Mouse (Mus musculus): Measurements from ENCODE around the gene Endou. TPM values are rescaled to one million over a fixed set of nuclear protein-coding genes. Genes with fewer than 3 reads are reported as not detected.
A peak's percentile ranks its signal among the peaks of the same experiment; 100 is the strongest.

The Endou gene
- polyA plus RNA-seq, 1 experiment from 2014 or later: 0.33 TPM

DNA sequence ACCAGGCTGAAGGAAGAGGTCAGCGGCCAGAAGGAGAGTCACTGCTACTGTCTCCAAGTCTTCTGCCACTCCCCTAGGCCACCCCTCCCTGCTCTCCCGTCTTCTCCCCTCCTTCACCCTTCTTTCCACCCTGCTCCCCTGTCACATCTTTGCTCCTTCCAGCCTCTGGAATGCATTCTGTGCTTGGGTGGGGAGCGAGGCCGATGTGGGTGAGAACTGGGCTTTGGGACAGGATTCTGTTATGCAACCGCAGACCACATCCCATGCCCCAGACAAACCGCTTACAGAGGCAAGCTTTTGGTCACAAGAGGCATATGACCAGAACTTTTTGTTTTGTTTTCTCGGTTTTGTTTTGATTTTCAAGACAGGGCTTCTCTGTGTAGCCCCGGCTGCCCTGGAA, 4.1 kb downstream of the Endou start:
- Histone ChIP-seq H3K27ac (no peak overlapping the region), H3K9me3 (no peaks in the 10 kb centered on the region), H3K27me3 (no peaks in the 10 kb centered on the region), H3K9ac (no peak overlapping the region), H3K36me3 (no peaks in the 10 kb centered on the region), H3K4me1 (no peaks in the 10 kb centered on the region), H3K4me3 (no peak overlapping the region), H3K4me2 (replicated peaks) (no peak overlapping the region)
- WGBS: 67% methylated on average over 8 of the region's 8 CpGs
- ATAC-seq (ENCODE audit: insufficient number of reproducible peaks, insufficient read depth, low FRiP score, low TSS enrichment): no peak

DNA sequence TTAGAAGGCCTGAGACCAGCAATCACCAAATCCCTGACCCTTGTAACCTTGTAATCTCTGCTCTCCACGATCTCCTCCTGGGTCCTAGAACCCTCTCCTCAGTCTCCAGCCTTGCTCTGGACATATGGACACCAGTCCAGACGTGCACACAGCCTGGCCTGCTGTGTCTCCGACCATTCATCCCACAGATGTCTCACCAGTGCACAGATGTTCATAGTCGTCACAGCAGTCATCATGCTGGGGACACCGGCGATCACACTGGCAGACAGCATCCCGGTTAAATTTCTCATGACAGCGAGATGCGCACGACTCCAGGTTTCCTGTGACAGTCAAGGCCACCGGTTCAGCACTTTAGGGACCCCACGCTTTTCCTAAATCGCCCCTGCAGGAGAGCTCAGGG, 4.8 kb downstream of the Endou start:
- H3K4me2 ChIP-seq (replicated peaks): no peak overlapping the region
- WGBS: 70% methylated on average over 13 of the region's 13 CpGs
- no peaks in the 10 kb centered on the region for H3K36me3 ChIP-seq
- no peak overlapping the region for H3K4me3 ChIP-seq
- no peak overlapping the region for H3K9ac ChIP-seq
- no peak for ATAC-seq (ENCODE audit: insufficient number of reproducible peaks, insufficient read depth, low FRiP score, low TSS enrichment)
- peaks cover 2% of the 10 kb centered on the region; the same call in 1 of the 2 replicates for H3K4me1 ChIP-seq
- H3K27ac ChIP-seq: no peak overlapping the region
- H3K27me3 ChIP-seq: no peaks in the 10 kb centered on the region
- H3K9me3 ChIP-seq: no peaks in the 10 kb centered on the region

DNA sequence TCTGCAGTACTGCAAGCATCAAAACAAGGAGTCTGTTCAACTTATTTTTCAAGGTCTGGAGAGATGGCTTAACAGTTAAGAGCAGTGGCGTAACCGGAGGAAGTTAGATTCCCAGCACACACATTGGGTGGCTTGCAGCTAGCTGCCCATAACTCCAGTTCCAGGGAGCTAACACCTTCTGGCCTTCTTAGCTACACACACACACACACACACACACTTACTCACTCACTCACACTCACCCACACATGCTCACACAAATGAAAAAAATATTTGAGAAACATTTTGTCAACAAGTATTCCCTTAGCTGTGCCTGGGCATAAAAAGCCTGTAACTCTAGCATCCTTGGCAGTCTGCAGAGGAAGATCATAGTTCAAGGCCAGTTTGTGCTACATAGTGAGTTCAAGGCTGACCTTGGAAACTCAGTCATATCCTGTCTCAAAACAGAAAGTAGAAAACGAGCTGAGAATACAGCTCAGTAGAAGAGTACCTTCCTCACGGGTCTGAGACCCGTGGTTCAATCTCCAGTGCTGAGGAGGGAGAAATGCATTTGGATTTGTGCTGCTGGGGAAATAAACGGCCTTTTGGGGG, 5.8 kb downstream of the Endou start:
- no peak for ATAC-seq (ENCODE audit: insufficient number of reproducible peaks, insufficient read depth, low FRiP score, low TSS enrichment)
- H3K36me3 ChIP-seq: no peaks in the 10 kb centered on the region
- no peak overlapping the region for H3K4me3 ChIP-seq
- WGBS: 77% methylated on average over 6 of the region's 6 CpGs
- H3K4me1 ChIP-seq: peaks cover 5% of the 10 kb centered on the region
- H3K27me3 ChIP-seq: no peaks in the 10 kb centered on the region
- H3K9me3 ChIP-seq: no peaks in the 10 kb centered on the region
- H3K4me2 ChIP-seq (replicated peaks): no peak overlapping the region
- no peak overlapping the region for H3K27ac ChIP-seq
- H3K9ac ChIP-seq: no peak overlapping the region

DNA sequence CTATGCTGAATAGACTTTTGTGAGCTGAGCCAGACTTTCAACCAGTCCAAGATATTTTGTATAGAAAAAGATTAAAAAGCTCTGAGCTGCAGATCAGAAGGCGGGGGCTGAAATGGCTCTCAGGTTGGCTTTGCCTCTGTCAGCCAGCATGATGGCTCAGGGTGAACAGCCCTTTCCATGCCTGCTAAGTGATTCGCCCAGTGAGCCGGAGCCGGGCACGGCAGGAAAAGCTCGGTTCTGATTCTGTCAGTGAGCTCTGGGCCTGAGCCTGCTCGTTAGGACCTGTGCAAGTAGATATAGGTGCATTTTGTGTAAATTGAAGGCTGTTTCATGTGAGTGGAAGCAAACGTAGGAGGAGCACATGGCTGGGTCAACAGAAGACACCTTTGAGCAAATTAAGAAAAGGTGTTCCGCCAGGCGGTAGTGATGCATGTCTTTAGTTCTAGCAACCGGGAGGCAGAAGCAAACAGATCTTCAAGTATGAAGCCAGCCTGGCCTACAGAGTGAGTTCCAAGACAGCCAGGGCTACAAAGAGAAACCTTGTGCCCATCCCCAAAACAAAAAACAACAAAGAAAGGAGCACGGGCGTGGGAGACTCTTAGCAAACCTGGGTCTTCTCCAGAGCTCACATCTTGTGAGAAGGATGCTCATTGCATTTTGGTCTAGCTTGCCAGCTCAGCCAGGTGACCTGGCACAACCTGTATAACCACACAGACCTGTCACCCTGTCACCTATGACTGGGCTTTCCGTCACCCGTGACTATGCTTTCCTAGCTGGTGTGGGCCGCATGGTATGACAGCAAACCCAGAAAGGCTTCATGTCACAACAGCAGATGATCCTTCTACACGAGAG, 6.6 kb downstream of the Endou start:
- ATAC-seq (ENCODE audit: insufficient number of reproducible peaks, insufficient read depth, low FRiP score, low TSS enrichment): no peak
- Histone ChIP-seq H3K4me1 (peaks cover 5% of the 10 kb centered on the region), H3K4me3 (no peak overlapping the region), H3K9ac (no peak overlapping the region), H3K27me3 (no peaks in the 10 kb centered on the region), H3K9me3 (no peaks in the 10 kb centered on the region), H3K36me3 (no peaks in the 10 kb centered on the region), H3K27ac (no peak overlapping the region), H3K4me2 (replicated peaks) (no peak overlapping the region)
- 84% methylated on average over 17 of the region's 17 CpGs for WGBS

- Histone ChIP-seq H3K27me3 (no peaks in the 10 kb centered on the region), H3K4me1 (peaks cover 5% of the 10 kb centered on the region), H3K36me3 (no peaks in the 10 kb centered on the region), H3K9me3 (no peaks in the 10 kb centered on the region), H3K27ac (no peak overlapping the region), H3K9ac (no peak overlapping the region), H3K4me2 (replicated peaks) (no peak overlapping the region), H3K4me3 (no peak overlapping the region)
- 89% methylated on average over 6 of the region's 6 CpGs for WGBS
- no peak for ATAC-seq (ENCODE audit: insufficient number of reproducible peaks, insufficient read depth, low FRiP score, low TSS enrichment)
These were observed 7.4 kb downstream of the Endou start for GRCm38 (mm10) chr15:97723536-97724345.

DNA sequence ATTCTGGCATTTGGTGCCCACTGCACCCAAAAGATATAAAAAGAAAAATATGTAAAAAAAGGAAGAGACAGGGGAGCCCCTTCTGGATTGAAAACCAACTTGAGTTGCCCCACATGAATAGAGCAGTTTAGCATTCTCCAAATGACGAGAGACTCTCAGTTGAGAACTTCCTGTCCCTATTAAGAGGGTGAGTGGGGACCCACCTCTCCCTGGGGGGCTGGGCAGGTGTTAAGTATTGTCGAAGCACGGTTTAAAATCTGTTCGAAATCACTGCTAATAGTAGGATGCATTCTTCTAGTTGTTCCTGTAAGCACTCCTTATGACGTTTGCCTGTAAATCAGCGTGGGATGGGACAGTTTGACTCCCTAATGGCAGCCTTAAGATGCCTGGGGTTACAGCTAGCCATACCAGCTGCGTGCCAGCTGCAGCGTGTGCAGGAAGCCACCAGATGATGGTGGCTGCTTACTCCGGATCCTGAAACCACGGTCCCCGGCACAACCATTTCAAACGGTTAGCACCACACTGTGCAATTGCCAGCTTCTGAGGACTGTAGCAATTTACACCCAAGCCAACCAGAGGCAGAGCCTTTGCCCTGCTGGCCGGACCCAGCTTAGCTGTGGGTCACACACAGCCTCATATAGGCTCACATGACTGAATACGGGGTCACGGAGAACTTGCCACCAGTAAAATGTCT, 10.0 kb downstream of the Endou start:
- H3K27ac ChIP-seq: no peak overlapping the region

DNA sequence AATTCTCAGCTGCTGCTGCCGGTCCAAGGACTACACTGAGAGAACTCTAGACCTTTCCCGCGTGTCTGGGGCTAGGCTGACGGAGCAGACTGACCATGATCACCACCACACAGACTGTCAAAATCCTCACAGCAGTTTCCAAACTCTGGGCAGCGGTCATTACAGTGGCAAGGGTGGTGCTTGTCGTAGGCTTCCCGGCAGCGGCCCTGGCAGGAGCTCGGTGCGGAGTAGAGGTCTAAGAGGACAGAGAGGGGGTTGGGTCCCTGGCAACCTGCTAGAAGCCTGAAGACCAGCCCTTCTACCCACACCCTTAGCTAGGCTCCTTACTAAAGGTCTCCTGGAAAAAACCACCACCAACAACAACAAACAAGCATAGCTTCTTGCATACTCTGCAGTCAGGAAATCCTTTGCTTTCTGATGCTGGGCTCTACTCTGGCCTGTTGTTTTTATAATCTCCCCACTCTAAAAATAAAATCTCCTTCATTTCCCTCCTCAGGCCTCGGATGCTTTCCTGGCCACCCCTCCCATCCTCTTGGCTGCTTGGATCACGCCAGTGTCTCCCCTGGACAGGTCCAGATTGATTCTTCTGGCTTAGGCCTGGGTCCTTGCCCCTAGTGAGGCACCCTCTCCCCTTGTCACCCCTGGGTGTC, 11.0 kb downstream of the Endou start:
- H3K27ac ChIP-seq: peak overlapping the region; percentile 23; the same call in 1 of the 2 replicates

More for the DNA sequence above, 10.0 kb downstream of the Endou start:
- Histone ChIP-seq H3K36me3 (no peaks in the 10 kb centered on the region), H3K9me3 (no peaks in the 10 kb centered on the region), H3K9ac (no peak overlapping the region), H3K27me3 (no peaks in the 10 kb centered on the region), H3K4me3 (no peak overlapping the region), H3K4me1 (peaks cover 9% of the 10 kb centered on the region), H3K4me2 (replicated peaks) (no peak overlapping the region)
- ATAC-seq (ENCODE audit: insufficient number of reproducible peaks, insufficient read depth, low FRiP score, low TSS enrichment): no peak
- WGBS: 59% methylated on average over 15 of the region's 15 CpGs

DNA sequence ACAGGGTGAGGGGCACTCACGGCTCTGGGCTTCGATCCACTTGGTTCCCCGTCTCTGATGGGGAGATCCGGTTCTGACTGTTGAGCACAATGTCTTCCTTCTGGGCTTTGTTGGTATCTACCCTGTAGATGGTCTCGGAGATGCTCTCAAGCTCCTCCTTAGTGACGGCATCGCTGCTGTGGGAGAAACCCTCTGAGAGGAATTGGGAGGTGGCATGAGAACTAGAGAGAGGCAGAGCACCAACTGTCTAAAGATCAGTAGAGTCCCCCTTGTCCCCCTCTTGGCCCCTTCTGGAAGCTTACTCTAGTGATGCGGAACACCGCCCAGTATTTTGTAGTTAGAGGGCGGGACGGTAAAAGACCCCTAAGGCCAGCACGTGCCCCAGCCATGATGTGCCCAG, 11.6 kb downstream of the Endou start:
- no peak for ATAC-seq (ENCODE audit: insufficient number of reproducible peaks, insufficient read depth, low FRiP score, low TSS enrichment)
- Histone ChIP-seq H3K4me1 (peaks cover 9% of the 10 kb centered on the region), H3K4me3 (no peak overlapping the region), H3K9me3 (no peaks in the 10 kb centered on the region), H3K36me3 (no peaks in the 10 kb centered on the region), H3K27me3 (no peaks in the 10 kb centered on the region), H3K9ac (no peak overlapping the region), H3K27ac (no peak overlapping the region), H3K4me2 (replicated peaks) (no peak overlapping the region)
- WGBS: 89% methylated on average over 12 of the region's 12 CpGs

More for the DNA sequence above, 11.0 kb downstream of the Endou start:
- H3K9me3 ChIP-seq: no peaks in the 10 kb centered on the region
- ATAC-seq (ENCODE audit: insufficient number of reproducible peaks, insufficient read depth, low FRiP score, low TSS enrichment): no peak
- WGBS: 79% methylated on average over 12 of the region's 12 CpGs
- no peaks in the 10 kb centered on the region for H3K36me3 ChIP-seq
- no peak overlapping the region for H3K4me2 ChIP-seq (replicated peaks)
- peaks cover 9% of the 10 kb centered on the region for H3K4me1 ChIP-seq
- H3K27me3 ChIP-seq: no peaks in the 10 kb centered on the region
- no peak overlapping the region for H3K4me3 ChIP-seq
- H3K9ac ChIP-seq: no peak overlapping the region

DNA sequence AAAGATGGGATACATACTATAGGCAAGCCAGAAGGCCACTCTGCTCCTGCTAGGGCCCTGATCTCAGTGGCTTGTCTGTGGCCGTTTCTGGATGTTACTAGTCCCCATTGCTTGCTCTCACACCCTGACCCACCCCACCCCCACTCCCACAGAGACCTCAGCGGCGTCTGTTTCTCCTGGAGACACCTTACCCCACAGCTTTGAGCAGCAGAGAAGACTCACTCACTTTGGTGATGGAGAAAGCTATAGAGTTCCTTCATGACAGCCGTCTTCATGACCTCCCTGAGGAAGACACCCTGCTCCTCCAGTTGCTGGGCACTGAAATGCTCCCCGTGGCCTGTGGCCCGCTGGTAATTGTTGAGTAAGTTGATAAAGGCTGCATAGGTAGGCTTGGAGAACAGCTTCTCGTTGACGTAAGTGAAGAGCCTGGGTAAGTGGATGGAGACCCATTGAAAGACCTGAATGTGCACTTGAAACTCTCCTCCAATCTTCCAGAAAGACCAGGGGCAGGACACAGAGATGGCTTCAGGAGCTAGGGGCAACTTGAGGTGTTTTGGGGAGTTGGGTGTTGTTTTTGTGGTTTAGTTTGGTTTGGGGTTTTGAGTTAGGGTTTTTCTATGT, 12.5 kb downstream of the Endou start:
- H3K9ac ChIP-seq: no peak overlapping the region; the same call in 1 of the 2 replicates
- no peak overlapping the region for H3K4me3 ChIP-seq
- no peak overlapping the region for H3K4me2 ChIP-seq (replicated peaks)
- 85% methylated on average over 8 of the region's 8 CpGs for WGBS
- H3K4me1 ChIP-seq: peaks cover 9% of the 10 kb centered on the region
- no peak overlapping the region for H3K27ac ChIP-seq
- no peaks in the 10 kb centered on the region for H3K9me3 ChIP-seq
- H3K27me3 ChIP-seq: no peaks in the 10 kb centered on the region
- no peak for ATAC-seq (ENCODE audit: insufficient number of reproducible peaks, insufficient read depth, low FRiP score, low TSS enrichment)
- H3K36me3 ChIP-seq: no peaks in the 10 kb centered on the region

DNA sequence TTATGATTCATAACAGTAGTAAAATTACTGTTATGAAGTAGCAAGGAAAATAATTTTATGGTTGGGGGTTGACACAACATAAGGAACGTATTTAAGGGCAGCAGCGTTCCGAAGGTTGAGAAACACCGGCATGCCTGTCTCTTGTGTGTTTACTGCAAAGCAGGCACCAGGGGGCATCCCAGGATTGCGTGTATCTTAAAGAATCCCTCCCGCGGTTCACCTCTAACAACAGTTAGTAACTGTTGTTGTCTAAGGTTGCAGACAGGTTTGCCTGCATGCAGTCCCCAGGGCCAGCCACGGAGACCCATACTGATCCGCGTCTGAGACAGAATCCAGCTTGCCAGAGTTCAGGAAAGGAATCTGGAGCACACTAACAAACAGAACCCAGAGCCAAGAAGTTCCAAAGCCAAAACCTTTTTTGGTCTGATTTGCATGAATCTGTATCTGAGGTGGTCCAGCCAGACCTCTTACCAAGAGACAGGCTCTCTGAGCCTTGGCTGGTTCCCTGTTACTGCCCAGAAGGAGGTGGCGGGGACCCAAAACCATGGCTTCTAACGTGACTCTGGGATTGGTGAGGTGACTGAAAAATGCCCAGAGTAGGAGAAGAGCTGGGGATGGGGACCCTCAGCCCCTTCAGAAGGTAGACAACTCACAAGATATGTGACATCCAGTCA, 13.1 kb downstream of the Endou start:
- no peak overlapping the region for H3K4me2 ChIP-seq (replicated peaks)
- 22% methylated on average over 12 of the region's 12 CpGs for WGBS
- H3K27ac ChIP-seq: no peak overlapping the region
- H3K4me3 ChIP-seq: no peak overlapping the region
- ATAC-seq (ENCODE audit: insufficient number of reproducible peaks, insufficient read depth, low FRiP score, low TSS enrichment): peak; percentile 50; the same call in 1 of the 2 replicates
- no peaks in the 10 kb centered on the region for H3K9me3 ChIP-seq
- H3K27me3 ChIP-seq: peaks cover 4% of the 10 kb centered on the region; the same call in 1 of the 2 replicates
- no peaks in the 10 kb centered on the region for H3K36me3 ChIP-seq
- no peak overlapping the region; the same call in 1 of the 2 replicates for H3K9ac ChIP-seq
- peaks cover 9% of the 10 kb centered on the region for H3K4me1 ChIP-seq
